Mouse (Mus musculus): ENCODE data around the gene Arfgef2.

Arfgef2 gene

GRCm38 (mm10) chr2:166805250-166806172 lies at the start of gene Arfgef2:
Arfgef2 (plus strand) TSS chr2:166805588.
- peak; percentile 92 for DNase-seq (ENCODE audit: low spot score)

DNA sequence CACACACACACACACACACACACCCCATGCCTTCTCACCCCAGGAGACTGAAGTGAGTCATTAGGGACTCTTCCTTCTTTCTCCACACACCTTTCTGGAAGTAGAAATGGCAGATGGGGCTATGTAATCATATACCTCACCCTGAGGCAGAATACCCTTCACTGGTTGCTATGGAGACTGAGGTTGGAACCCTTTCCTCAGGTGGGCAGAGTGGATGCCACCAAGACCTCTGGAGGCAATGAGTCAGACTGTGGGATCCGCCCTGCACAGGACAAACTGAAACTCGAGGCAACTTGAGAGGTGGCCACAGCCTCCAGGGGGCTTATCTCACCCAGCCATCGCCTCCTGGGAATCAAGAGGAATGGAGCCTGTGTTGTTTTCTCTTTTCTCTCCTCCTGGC lies 47.4 kb upstream of the Arfgef2 start:
- no peak for DNase-seq (ENCODE audit: low spot score)

- no peak for DNase-seq (ENCODE audit: low spot score)
Observed at GRCm38 (mm10) chr2:166764051-166764450, 41.3 kb upstream of the Arfgef2 start.

DNA sequence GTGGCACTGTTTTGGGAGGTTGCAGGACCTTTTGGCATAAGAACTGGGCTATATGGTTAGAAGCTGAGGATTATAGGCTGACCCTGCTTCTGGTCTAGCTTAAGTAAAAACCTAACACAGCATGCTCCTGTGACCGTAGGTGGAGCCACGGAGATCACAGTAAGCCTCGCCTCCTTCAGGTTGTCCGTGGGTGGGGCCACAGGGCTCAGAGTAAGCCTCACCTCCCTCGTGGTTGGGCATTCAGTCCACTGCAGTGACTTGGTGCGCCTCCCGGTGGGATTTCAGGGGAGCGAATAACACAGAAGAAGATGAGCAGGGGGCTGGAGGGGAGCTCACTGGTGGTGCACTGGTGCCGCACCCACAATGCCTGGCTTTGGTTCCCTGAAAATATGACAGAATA lies 37.8 kb upstream of the Arfgef2 start:
- no peak for DNase-seq (ENCODE audit: low spot score)

DNA sequence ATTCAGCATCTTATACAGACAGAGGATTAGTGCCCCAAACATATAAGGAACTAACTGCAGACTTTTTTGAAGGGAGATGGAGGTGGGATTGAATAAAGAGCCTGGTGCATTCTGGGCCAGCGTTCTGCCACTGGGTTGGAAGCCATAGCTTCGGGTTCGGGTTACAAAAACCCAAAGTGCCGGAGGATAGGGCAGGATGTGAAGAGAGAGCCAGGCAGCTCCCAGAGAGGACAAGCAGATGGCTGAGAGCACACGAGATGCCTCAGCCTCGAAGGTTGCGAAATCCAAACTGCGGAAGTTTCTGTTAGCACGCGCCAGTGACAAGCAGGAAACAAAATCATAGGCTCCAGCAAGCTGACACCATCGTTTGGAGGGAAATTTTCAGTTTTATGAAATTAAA lies 34.0 kb upstream of the Arfgef2 start:
- DNase-seq (ENCODE audit: low spot score) = peak; percentile 36

- no peak for DNase-seq (ENCODE audit: low spot score)
Observed at GRCm38 (mm10) chr2:166773587-166773986, 31.8 kb upstream of the Arfgef2 start.

GRCm38 (mm10) chr2:166774275-166774674 lies 31.1 kb upstream of the Arfgef2 start:
- DNase-seq (ENCODE audit: low spot score) = no peak

DNA sequence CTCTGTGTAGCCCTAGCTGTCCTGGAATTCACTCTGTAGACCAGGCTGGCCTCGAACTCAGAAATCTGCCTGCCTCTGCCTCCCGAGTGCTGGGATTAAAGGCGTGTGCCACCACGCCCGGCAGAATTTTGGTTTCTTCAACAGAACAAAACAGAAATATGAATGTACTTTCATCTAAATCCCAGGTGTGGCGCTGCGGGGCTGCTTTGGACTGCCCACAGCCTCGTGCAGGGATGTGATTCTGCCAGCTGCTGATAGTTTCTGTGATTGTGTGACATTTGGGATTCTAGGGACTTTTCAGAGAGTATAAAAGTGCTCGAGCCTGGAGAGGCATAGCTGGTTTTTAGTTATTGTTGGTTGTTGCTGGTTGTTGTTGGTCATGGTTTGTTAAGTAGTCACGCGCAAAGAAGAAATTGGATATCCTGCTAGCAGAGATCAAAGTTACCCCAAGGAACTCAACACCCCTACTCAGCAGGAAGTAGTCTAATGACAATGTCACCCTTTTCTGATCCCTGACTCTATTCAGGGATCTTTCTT lies 30.0 kb upstream of the Arfgef2 start:
- no peak for DNase-seq (ENCODE audit: low spot score)

- DNase-seq (ENCODE audit: low spot score) = no peak
Observed at GRCm38 (mm10) chr2:166776272-166776671, 29.1 kb upstream of the Arfgef2 start.

GRCm38 (mm10) chr2:166779956-166780355 lies 25.4 kb upstream of the Arfgef2 start:
- DNase-seq (ENCODE audit: low spot score) = no peak

GRCm38 (mm10) chr2:166780980-166781578 lies 24.3 kb upstream of the Arfgef2 start:
- DNase-seq (ENCODE audit: low spot score) = peak; percentile 65

DNA sequence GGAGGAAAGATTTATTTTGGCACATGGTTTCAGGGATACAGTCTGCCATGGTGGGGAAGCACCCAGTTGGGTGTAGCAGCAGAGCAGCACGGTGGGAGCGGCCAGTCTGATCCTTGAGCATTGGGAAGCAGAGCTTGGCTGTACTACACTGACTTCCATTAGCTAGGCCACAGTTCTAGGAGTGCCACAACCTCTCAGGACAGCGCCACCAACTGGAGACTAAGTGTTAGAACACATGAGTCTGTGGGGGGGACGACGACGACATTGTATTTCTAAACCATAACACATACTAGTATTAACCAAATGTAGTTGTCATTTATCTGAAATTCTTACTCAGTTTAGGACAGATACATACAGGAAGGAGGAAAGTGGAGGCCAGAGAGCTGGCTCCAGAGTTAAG lies 21.0 kb upstream of the Arfgef2 start:
- DNase-seq (ENCODE audit: low spot score) = no peak

DNA sequence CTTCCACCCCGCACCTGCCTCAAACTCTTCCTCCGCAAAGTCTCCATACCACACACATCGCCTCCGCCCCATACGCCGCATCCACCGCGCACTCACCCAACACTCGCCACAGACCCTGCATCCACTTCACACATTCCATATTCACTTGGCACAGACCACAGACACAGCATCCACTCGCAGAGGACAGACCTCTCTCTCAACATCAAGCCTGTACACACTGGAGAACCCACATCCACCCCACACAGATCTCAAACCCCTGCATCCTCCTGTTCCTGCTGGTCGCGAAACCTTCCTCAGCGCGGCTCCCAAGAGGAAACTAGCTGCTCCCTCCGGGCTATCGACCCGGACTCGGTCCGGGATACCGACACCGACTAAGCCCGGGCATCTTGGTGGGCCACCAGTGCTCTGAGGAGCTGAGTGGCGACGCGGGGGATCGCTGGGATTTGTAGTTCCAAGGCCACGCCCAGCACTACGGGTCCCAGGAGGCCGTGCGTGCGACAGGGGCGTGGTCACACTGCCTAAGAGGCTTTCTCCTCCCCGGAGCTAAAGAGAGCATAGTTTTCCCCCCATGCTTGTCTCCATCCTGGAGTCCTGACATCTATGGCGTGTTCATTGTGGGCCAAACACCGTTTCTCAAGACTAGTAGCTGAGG lies 18.9 kb upstream of the Arfgef2 start:
- peak; percentile 87 for DNase-seq (ENCODE audit: low spot score)

- no peak for DNase-seq (ENCODE audit: low spot score)
Observed at GRCm38 (mm10) chr2:166791738-166792137, 13.7 kb upstream of the Arfgef2 start.

DNA sequence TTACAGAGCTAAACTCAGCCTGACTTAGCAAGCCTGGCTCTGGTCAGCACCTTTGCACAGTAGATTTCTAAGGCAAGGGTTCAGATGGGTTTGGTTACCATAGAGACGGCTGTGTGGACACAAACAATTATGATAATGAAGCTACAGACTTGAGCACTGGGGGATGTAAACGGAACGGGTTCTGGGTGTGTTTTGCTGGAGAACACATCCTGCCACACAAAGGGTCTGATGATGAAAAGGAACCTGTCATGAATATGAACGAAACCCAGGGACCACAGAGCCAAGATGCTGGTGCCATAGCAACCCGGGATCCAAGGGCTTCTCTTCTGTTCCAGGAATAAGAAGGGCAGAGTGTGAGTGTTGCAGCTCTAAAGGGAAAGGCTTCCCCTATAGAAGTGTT lies 13.0 kb upstream of the Arfgef2 start, which contains the start of gene Trp53rkb:
Trp53rkb (plus strand) TSS at position 177 of the 400 bp plus-strand sequence.
- DNase-seq (ENCODE audit: low spot score) = no peak

- DNase-seq (ENCODE audit: low spot score) = peak; percentile 84
Observed at GRCm38 (mm10) chr2:166793542-166794214, 11.7 kb upstream of the Arfgef2 start.

DNA sequence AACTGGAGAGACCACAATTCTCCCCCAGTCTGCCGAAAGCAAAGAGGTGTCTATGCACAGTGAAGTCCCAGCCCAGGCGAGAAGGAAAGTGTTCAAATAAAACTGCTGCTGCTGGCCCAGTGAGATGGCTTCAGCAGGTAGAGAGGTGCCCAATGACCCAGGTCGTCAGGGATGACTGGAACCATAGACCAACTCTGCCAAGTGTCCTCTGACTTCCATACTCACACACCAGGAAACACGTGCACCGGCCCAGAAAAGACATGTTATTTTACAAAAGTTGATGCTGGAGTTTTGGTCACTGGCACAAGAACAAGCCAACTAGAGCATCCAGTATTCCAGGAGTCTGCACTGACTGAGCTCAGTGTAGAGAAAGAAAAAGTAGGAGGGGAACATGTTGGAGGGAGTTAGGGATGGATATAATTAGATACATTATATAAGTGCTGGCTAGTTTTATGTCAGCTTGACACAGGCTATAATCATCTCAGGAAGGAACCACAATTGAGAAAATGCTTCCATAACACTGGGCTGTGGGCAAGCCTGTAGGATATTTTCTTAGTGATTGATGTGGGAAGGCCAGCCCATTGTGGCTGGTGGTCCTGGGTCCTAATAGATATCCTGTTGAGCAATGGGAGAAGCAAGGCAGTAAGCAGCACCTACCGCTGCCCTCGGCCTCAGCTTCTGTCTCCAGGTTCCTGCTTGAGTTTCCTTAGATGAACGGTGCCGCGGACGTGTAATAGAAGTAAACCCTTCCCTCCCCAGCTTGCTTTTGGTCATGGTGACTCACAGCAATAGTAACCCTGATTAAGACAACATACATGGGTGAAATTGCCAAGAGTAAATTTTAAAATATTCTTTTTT lies 5.5 kb upstream of the Arfgef2 start:
- no peak for DNase-seq (ENCODE audit: low spot score)

- DNase-seq (ENCODE audit: low spot score) = no peak
Observed at GRCm38 (mm10) chr2:166800473-166800857, 4.9 kb upstream of the Arfgef2 start.

GRCm38 (mm10) chr2:166801436-166801835 lies 4.0 kb upstream of the Arfgef2 start:
- no peak for DNase-seq (ENCODE audit: low spot score)

GRCm38 (mm10) chr2:166803298-166803697 lies 2.1 kb upstream of the Arfgef2 start:
- no peak for DNase-seq (ENCODE audit: low spot score)

DNA sequence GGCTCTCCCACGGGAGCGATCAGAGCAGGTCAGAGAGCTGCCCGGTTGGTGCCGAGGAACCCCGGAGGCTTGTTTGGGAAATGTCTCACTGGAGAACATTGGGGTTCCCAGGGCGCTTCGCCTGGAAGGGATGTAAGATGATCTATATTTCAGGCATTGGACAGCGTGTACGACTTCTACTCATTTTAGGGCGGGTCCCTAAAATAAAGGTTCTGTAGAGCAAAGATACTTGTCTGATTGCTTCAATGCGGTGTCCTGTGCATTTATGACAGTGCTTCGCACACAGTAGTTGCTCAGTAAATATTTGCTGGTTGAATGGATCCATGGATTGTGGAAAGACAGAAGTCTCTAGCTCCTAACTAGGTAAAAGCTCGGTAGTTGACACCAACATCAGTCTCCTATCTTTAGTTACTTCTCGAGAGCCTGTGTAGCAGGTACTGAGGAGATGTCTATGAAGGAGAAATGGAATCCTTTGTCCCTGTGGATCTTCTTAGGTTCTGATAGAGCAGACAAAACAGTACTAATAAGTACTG lies 851 bp downstream of the Arfgef2 start:
- no peak for DNase-seq (ENCODE audit: low spot score)
